Mouse (Mus musculus) embryonic facial prominence, embryonic 12.5 days (tissue): ENCODE data around the gene Arl10. TPM values are rescaled to one million over a fixed set of nuclear protein-coding genes. Genes with fewer than 3 reads are reported as not detected.

ENCODE experiments used
- ATAC-seq: fragments of 200-750 bp; cut with Nextera tagmentation; 2 replicates; pipeline ENCODE4 v1.8.0; 2017; ENCODE audit not compliant: insufficient number of reproducible peaks, insufficient read depth, low FRiP score, low TSS enrichment
- H3K27ac ChIP-seq: fragments of 300-500 bp; sonication (generic); 2 replicates; pipeline ENCODE4 v1.5.1; 2016; ENCODE audit warnings: mild to moderate bottlenecking
- H3K27me3 ChIP-seq: fragments of 300-500 bp; sonication (generic); 2 replicates; pipeline ENCODE4 v1.6.1; 2016; ENCODE audit warnings: mild to moderate bottlenecking, moderate library complexity
- H3K36me3 ChIP-seq: fragments of 300-500 bp; sonication (generic); 2 replicates; pipeline ENCODE4 v1.6.1; 2016; ENCODE audit warnings: mild to moderate bottlenecking
- H3K4me1 ChIP-seq: fragments of 300-500 bp; sonication (generic); 2 replicates; pipeline ENCODE4 v1.6.1; 2016
- H3K4me2 ChIP-seq: fragments of 300-500 bp; sonication (generic); replicated peaks from 2 replicates; pipeline ENCODE4 v1.6.1; 2016; ENCODE audit warnings: mild to moderate bottlenecking, moderate library complexity
- H3K4me3 ChIP-seq: fragments of 300-500 bp; sonication (generic); 2 replicates; pipeline ENCODE4 v1.5.1; 2016; ENCODE audit warnings: mild to moderate bottlenecking
- H3K9ac ChIP-seq: fragments of 300-500 bp; sonication (generic); 2 replicates; pipeline ENCODE4 v1.6.1; 2016; ENCODE audit warnings: mild to moderate bottlenecking, moderate library complexity
- H3K9me3 ChIP-seq: fragments of 300-500 bp; sonication (generic); 2 replicates; pipeline ENCODE4 v1.6.1; 2016; ENCODE audit warnings: mild to moderate bottlenecking, moderate library complexity
- WGBS: fragments of 180-500 bp; shearing (Covaris S2); methylation state at CpG from one replicate; pipeline ENCODE4 v1.1.7; 2016; 5-methylcytosine and 5-hydroxymethylcytosine counted together
- microRNA-seq: library from miRNA; unstranded; fragments of <30 nt; microRNA quantifications from one replicate; pipeline ENCODE4, GENCODE M21; 2017
- polyA plus RNA-seq: library from polyadenylated mRNA; unstranded; fragments of >200 nt; fragmentation: Nextera tagmentation; extraction: Ambion mirVana; gene quantifications from 2 replicates; pipeline ENCODE4 v1.2.1, GENCODE M21; 2016

Gene Arl10
- polyA plus RNA-seq, 1 experiment from 2014 or later = 36.8 TPM

DNA sequence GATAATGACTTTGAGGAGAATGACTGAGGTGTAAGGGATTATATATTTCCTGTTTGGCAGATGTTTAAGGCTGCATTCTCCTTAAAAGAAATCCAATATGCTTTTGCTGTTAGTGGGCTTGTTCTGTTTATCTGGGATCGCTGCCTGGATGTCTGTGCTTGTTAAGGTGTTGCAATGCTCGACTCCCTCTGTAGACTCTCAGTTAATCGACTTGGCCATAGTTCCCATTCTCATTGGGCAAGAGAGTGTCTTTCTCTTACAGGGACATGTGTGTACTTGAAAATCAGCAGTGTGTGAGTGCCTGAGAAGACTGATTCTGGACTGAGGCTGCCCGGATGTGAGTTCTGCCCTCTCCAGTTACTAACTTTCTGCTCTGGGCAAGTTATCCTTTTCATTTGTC, 54.3 kb downstream of the Arl10 start:
- Histone ChIP-seq H3K27ac (no peak overlapping the region), H3K9me3 (no peaks in the 10 kb centered on the region), H3K27me3 (no peaks in the 10 kb centered on the region), H3K4me3 (no peak overlapping the region), H3K36me3 (peaks cover 5% of the 10 kb centered on the region; the same call in 1 of the 2 replicates), H3K9ac (no peak overlapping the region), H3K4me1 (0 out of 2 replicates have a peak, but pooled peaks cover 2% of the 10 kb centered on the region), H3K4me2 (no peak overlapping the region)
- no peak for ATAC-seq
- WGBS = 85% methylated on average over 4 of the region's 4 CpGs

Small RNA genes lying within 50 kb of the gene (microRNA-seq; reads per million reads assigned to microRNA genes)
- not detected for gene Gm24195

Other genes with a start within 250 kb of the Arl10 start
- 8.3 and 8.4 TPM in 2 replicates for gene Cplx2, start 203.7 kb upstream of the Arl10 start, polyA plus RNA-seq
- 142 and 149 TPM in 2 replicates for gene Thoc3, start 106.2 kb upstream of the Arl10 start, polyA plus RNA-seq
- gene Simc1, start 71.2 kb upstream of the Arl10 start, polyA plus RNA-seq = 20.2 and 21.1 TPM in 2 replicates
- 168 and 169 TPM in 2 replicates for gene 4833439L19Rik, start 9.6 kb upstream of the Arl10 start, polyA plus RNA-seq
- gene Nop16, start 15.1 kb downstream of the Arl10 start, polyA plus RNA-seq = 84.7 and 85.7 TPM in 2 replicates
- gene Higd2a, start 15.2 kb downstream of the Arl10 start, polyA plus RNA-seq = 170 and 175 TPM in 2 replicates
- 27.5 and 28.0 TPM in 2 replicates for gene Cltb, start 36.3 kb downstream of the Arl10 start, polyA plus RNA-seq
- gene Faf2, start 46.8 kb downstream of the Arl10 start, polyA plus RNA-seq = 86.6 and 92.4 TPM in 2 replicates
- gene Rnf44, start 118.9 kb downstream of the Arl10 start, polyA plus RNA-seq = 58.0 and 65.3 TPM in 2 replicates
- 0.05 and 0.06 TPM in 2 replicates for gene Cdhr2, start 126.4 kb downstream of the Arl10 start, polyA plus RNA-seq
- 2.1 and 4.2 TPM in 2 replicates for gene Gprin1, start 174.9 kb downstream of the Arl10 start, polyA plus RNA-seq
- gene Sncb, start 191.6 kb downstream of the Arl10 start, polyA plus RNA-seq = 0.27 and 0.37 TPM in 2 replicates
- not detected in 2 replicates for gene Eif4e1b, start 209.0 kb downstream of the Arl10 start, polyA plus RNA-seq
- gene Tspan17, start 214.4 kb downstream of the Arl10 start, polyA plus RNA-seq = 9.9 and 13.2 TPM in 2 replicates